Mouse (Mus musculus) spleen, postnatal 4 days (tissue): ENCODE results near the gene D16Ertd472e.
A peak's percentile ranks its signal among the peaks of the same experiment; 100 is the strongest.
"Not testable (repeated sequence)": the region's sequence is repeated elsewhere in the genome, so short reads cannot be mapped to it uniquely, and the experiment has no call there.

Source experiments
- DNase-seq, 2 experiments: peaks; one replicate each; pipeline ENCODE4 v3.0.0; 2022; ENCODE audit warnings: low spot score in 2 of 2

The D16Ertd472e gene

DNA sequence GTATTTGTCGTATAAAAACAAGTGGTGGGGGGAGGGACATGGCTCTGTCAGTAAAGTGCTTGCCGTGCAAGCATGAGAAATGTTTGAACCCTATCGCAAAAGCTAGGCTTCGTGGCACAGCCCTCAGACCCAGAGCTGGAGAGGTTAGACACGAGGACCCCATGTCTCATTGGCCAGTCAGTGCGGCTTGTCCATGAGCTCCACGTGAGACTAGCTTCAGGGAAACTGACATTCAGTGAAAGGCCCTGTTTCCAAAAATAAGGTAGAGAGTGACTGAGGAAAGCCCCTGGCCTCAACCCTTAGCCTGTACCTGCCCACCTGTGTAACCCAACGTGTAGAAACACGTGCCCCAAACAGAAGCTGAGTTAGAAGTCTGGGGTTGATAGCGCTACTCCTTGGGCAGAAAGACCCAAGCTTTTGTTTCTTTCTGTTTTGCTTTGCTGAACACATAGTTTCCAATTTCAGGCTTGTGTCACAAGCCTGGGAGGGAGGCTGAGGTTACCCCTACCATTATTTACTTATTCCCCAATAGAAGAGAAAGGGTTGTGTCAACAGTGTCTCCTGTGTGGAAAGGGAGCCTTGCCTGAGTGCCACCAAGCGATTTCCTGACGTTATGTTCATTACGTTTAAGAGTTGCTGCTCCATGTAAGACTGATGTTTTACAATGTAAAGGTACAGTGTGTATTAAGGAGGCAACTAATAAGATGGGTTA, 12.2 kb downstream of the D16Ertd472e start:
- DNase-seq, result no peak

GRCm38 (mm10) chr16:78563093-78563971, 13.2 kb downstream of the D16Ertd472e start:
- DNase-seq, result no peak

DNA sequence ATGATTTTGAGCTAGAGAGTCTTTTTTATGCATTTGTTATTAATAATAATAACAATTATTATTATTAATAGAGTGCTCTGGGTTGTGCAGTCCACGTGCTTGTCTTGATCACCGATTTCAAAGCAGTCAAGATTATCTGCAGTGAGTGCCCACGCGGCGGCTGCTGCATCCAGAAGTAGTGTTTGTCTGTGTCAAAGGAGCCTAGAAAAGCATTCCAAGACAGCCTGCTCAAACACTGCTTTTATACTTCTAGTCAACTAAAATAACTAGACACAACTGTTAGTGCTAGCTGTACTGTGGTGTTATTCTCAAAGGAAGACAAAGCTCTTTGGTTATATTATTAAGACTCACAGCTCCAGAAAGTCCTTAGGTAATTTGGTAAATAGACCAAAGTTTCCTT, 15.9 kb downstream of the D16Ertd472e start:
- no peak for DNase-seq

DNA sequence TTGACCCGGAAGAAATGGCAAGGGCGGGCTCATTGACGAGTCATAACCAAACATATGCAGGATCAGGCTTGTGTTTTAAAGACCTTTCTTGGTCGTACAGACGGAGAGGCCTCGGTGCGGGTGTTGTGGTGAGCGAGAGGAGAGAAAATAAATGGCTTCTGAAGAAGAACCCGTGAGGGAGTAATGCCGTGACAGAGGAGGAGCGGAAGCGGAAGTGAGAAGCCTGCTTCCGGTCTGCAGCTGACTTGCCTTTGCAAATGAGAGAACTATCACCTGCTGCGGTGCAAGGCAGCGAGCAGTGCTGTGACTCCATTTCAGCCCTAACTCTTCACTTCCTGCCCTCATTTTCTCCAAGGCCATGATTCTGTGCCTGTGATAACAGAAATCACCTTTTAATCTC, 16.4 kb downstream of the D16Ertd472e start:
- DNase-seq, result no peak

GRCm38 (mm10) chr16:78557573-78557972, 18.9 kb downstream of the D16Ertd472e start:
- DNase-seq, result no peak

DNA sequence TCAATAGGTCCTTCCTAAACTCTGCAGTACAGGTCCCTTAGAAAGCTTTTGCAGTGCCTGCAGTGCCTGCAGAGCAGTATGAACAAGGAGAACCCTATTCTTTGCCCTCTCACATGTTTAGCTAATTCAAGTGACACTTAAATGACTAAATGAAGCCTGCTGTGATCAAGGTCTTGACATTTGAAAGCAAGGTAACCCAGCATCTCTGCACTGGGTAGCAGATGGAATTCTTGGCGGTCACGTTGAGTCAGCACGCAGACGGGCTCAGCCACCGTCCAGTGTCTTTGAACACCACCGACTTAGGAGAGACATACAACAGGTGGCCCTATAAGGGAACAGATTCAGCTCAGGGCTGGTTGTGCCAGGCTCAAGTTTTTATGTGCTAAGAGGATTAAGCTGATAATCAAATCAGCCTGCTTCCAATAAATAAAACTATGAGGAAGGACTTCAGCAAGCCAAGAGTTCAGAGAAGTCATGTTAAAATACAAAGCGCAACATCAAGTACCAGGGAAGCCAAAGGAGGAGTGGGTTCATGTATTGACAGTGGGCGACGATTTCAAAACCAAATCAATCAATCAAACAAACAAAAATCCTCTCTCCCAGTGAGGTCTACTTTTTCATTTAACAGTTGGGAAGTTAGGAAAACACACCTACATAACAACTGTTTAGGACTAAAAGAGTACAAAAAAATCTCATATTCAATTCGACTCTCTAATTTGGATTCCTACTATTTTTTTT, 21.4 kb downstream of the D16Ertd472e start:
- no peak for DNase-seq

GRCm38 (mm10) chr16:78547367-78547766, 29.1 kb downstream of the D16Ertd472e start:
- no peak for DNase-seq

GRCm38 (mm10) chr16:78546529-78546928, 30.0 kb downstream of the D16Ertd472e start:
- no peak for DNase-seq

- no peak for DNase-seq
These were observed 35.9 kb downstream of the D16Ertd472e start for GRCm38 (mm10) chr16:78540376-78541246.

DNA sequence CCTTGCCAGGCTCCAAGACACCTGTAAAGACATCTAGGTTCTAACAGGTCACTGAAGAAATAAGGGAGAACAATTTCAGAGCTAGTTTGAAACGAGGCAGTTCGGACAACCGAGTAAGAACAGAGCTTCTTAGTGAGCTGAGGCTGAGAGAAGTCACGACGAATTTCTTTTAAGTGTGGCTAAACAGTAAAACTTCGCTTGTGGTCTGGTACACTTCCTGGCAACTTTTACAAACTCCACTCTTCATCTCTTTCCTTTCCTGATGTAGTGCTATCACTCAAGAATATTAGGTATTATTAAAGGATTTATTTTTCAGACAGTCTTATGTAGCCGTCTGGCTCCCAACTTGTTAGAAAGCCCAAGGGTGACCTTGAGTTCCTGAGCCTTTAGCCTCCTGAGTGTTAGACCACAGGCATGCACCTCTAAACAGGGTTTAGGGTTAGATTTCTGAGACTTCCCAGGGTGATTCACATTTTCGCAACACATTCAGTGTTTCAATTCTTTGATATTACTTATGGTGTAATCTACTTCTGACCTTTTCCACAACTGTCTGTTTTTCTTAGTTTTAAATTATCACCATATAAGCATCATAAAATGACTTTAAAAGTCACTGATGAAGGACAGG, 38.6 kb downstream of the D16Ertd472e start:
- DNase-seq, result no peak

DNA sequence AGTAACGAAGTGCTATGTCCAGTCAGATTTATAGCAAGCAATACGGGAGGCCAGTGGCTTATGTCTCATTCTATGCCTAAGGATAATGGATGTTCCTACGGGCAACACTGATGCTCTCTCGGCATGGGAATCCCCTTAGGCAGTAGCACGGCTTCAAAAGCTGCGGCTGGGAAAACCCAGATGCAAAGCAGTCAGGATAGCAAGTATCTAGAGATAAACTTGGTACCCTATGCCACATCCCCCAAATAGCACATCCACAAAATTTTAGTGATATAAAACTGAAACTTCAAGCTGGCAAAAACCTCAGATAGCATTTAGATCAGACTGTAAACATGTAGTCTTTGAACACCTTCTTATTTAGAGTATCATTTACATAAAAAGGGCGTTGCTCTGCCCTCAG, 39.2 kb downstream of the D16Ertd472e start:
- no peak for DNase-seq

GRCm38 (mm10) chr16:78534468-78534867, 42.0 kb downstream of the D16Ertd472e start:
- no peak for DNase-seq

DNA sequence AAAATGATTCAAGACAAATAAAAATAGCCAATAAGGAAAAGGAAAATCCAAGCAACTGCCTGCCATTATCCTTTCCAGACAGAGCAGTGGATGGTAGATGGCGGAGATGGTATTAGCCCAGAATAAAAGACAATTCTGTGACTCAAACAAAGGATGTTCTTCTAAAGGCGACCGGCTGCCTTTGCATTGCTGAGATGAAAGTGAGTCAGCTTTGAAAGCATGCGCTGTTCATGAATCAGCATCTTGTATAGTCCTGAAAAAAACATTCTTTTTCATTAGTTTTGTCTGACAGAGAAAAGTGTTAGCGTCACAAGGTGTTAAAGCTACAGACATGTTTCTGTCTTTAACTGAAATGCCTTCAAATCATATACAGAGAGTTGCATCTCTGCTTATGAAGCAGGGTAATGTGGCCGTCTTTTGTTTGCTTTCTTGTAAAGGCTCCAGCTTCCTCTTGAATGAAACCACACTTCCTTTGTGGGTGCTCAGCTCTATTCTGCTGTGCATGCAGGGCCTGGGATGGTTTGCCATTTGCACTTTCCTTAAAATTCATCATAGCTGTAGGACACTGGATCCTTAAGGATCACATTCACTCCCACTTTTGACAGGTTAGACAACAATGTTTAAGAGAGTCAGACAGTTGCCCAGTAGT, 44.4 kb downstream of the D16Ertd472e start:
- no peak for DNase-seq

DNA sequence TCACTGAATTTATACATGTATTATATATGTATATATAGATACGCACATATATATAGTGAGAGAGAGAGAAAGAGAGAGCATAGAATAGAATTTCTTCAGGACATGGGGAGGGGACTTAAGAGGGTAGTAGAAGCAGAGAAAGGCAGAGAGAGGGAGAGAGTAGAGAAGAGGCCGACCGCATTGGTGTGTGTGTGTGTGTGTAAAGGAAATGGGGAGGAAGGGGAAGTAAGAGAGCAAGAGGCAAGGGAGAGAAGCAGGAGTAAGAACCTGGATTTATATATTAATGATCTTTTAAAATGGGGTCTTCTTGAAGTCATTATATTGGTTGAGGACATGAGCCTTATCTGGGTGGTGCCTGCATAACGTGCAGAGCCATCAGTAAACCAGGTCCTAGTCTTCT, 53.5 kb downstream of the D16Ertd472e start:
- DNase-seq, result no peak

- DNase-seq, result no peak
These were observed 57.8 kb downstream of the D16Ertd472e start for GRCm38 (mm10) chr16:78518697-78519096.

DNA sequence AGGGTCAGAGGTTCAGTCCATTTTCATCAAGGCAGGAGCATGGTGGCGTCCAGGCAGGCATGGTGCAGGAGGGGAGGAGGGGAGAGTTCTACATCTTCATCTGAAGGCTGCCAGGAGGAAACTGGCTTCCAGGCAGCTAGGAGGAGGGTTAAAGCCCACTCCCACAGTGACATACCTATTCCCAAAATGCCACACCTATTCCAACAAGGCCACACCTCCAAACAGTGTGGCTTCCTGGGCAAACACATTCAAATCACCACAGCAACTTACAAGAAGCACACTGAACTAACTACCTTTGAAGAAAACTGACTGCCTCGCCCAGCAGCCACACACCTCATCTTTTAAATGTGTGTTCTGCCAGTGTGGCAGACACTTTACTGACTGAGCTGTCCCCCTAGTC, 59.3 kb downstream of the D16Ertd472e start:
- DNase-seq, result no peak

- no peak for DNase-seq
These were observed 65.0 kb downstream of the D16Ertd472e start for GRCm38 (mm10) chr16:78511526-78511925.

- no peak for DNase-seq
These were observed 74.0 kb downstream of the D16Ertd472e start for GRCm38 (mm10) chr16:78502492-78502891.

DNA sequence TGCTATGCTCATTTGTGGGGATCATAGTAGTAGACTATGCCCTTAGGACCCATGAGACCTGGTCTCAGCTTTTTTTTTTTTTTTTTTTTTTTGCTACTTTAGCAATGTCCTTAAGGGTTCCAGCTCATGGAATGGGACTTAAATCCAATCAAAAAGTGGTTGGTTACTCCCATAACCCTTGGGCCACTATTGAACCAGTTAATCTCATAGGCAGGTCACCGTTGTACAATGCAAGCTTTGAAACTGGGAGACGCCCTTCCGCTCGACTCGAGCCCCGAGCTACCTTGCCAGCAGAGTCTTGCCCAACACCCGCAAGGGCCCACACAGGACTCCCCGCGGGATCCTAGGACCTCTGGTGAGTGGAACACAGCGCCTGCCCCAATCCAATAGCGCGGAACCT, 83.8 kb downstream of the D16Ertd472e start:
- not testable (repeated sequence) for DNase-seq

- DNase-seq, result peak in 1 of 2 experiments; percentile 22
These were observed 85.7 kb downstream of the D16Ertd472e start for GRCm38 (mm10) chr16:78490779-78491178.
